Mouse (Mus musculus): ENCODE results near the gene Fsip1.
A peak's percentile ranks its signal among the peaks of the same experiment; 100 is the strongest.
"Not testable (repeated sequence)": the region's sequence is repeated elsewhere in the genome, so short reads cannot be mapped to it uniquely, and the experiment has no call there.

The Fsip1 gene

GRCm38 (mm10) chr2:118174558-118175383, 82.0 kb downstream of the Fsip1 start:
- no peak for DNase-seq (ENCODE audit: low spot score in 2 of 2)

- DNase-seq (ENCODE audit: low spot score in 2 of 2) = no peak
Measured at GRCm38 (mm10) chr2:118168225-118168624, 88.5 kb downstream of the Fsip1 start.

- no peak for DNase-seq (ENCODE audit: low spot score in 2 of 2)
Measured at GRCm38 (mm10) chr2:118167731-118168130, 89.0 kb downstream of the Fsip1 start.

GRCm38 (mm10) chr2:118165691-118166090, 91.1 kb downstream of the Fsip1 start:
- DNase-seq (ENCODE audit: low spot score in 2 of 2) = no peak

- no peak for DNase-seq (ENCODE audit: low spot score in 2 of 2)
Measured at GRCm38 (mm10) chr2:118164137-118164536, 92.6 kb downstream of the Fsip1 start.

GRCm38 (mm10) chr2:118162486-118162885, 94.3 kb downstream of the Fsip1 start:
- no peak for DNase-seq (ENCODE audit: low spot score in 2 of 2)

GRCm38 (mm10) chr2:118160991-118161390, 95.8 kb downstream of the Fsip1 start:
- DNase-seq (ENCODE audit: low spot score in 2 of 2) = no peak

- DNase-seq (ENCODE audit: low spot score in 2 of 2) = no peak
Measured at GRCm38 (mm10) chr2:118160547-118160946, 96.2 kb downstream of the Fsip1 start.

- DNase-seq (ENCODE audit: low spot score in 2 of 2) = no peak
Measured at GRCm38 (mm10) chr2:118159126-118159525, 97.6 kb downstream of the Fsip1 start.

GRCm38 (mm10) chr2:118158095-118158494, 98.7 kb downstream of the Fsip1 start:
- DNase-seq (ENCODE audit: low spot score in 2 of 2) = no peak

GRCm38 (mm10) chr2:118149855-118150563, 106.8 kb downstream of the Fsip1 start:
- peak; percentile 75 to 84 for DNase-seq (ENCODE audit: low spot score in 2 of 2)

GRCm38 (mm10) chr2:118148321-118149142, 108.2 kb downstream of the Fsip1 start:
- no peak for DNase-seq (ENCODE audit: low spot score in 2 of 2)

GRCm38 (mm10) chr2:118147749-118148148, 109.0 kb downstream of the Fsip1 start:
- not testable (repeated sequence) for DNase-seq (ENCODE audit: low spot score in 2 of 2)

- no peak for DNase-seq (ENCODE audit: low spot score in 2 of 2)
Measured at GRCm38 (mm10) chr2:118141651-118142050, 115.1 kb downstream of the Fsip1 start.

GRCm38 (mm10) chr2:118139261-118139660, 117.5 kb downstream of the Fsip1 start:
- DNase-seq (ENCODE audit: low spot score in 2 of 2) = no peak

GRCm38 (mm10) chr2:118137776-118138175, 119.0 kb downstream of the Fsip1 start:
- no peak for DNase-seq (ENCODE audit: low spot score in 2 of 2)

- DNase-seq (ENCODE audit: low spot score in 2 of 2) = no peak
Measured at GRCm38 (mm10) chr2:118137071-118137470, 119.7 kb downstream of the Fsip1 start.

GRCm38 (mm10) chr2:118128313-118128712, 128.5 kb downstream of the Fsip1 start:
- no peak for DNase-seq (ENCODE audit: low spot score in 2 of 2)

- DNase-seq (ENCODE audit: low spot score in 2 of 2) = no peak
Measured at GRCm38 (mm10) chr2:118127516-118128288, 129.1 kb downstream of the Fsip1 start.

- no peak for DNase-seq (ENCODE audit: low spot score in 2 of 2)
Measured at GRCm38 (mm10) chr2:118125943-118126470, 130.8 kb downstream of the Fsip1 start.

Data from right cerebral cortex, postnatal 10 days (tissue).